Mouse (Mus musculus) midbrain, postnatal 0 days (tissue): ENCODE results near the gene Tnfrsf12a. TPM values are rescaled to one million over a fixed set of nuclear protein-coding genes. Genes with fewer than 3 reads are reported as not detected.

Experiments used
- ATAC-seq: fragments of 200-750 bp; cut with Nextera tagmentation; 2 replicates; pipeline ENCODE4 v1.8.0; 2017; ENCODE audit warnings: moderate number of reproducible peaks, mild to moderate bottlenecking, moderate TSS enrichment, moderate library complexity; ENCODE audit not compliant: low FRiP score
- DNase-seq: peaks from one replicate; pipeline ENCODE4 v3.0.0-alpha.2; 2015; ENCODE audit warnings: low spot score
- H3K27ac ChIP-seq: fragments of 300-500 bp; sonication (generic); 2 replicates; pipeline ENCODE4 v1.5.1; 2014; ENCODE audit warnings: low read depth, mild to moderate bottlenecking, low read length, mixed read lengths
- H3K27me3 ChIP-seq: fragments of 300-500 bp; sonication (generic); 2 replicates; pipeline ENCODE4 v1.6.1; 2014; ENCODE audit warnings: low read length, control low read depth, mixed read lengths; ENCODE audit not compliant: insufficient read depth
- H3K36me3 ChIP-seq: fragments of 300-500 bp; sonication (generic); 2 replicates; pipeline ENCODE4 v1.6.1; 2014; ENCODE audit warnings: low read length, control low read depth, mixed read lengths; ENCODE audit not compliant: insufficient read depth
- H3K4me1 ChIP-seq: fragments of 300-500 bp; sonication (generic); 2 replicates; pipeline ENCODE4 v1.6.1; 2014; ENCODE audit warnings: mild to moderate bottlenecking, control low read depth, antibody characterized with exemption, low read length, mixed read lengths; ENCODE audit not compliant: insufficient read depth
- H3K4me2 ChIP-seq: fragments of 300-500 bp; sonication (generic); 2 replicates; pipeline ENCODE4 v1.6.1; 2014; ENCODE audit warnings: low read depth, mild to moderate bottlenecking, low read length, mixed read lengths; ENCODE audit not compliant: poor library complexity, severe bottlenecking
- H3K4me3 ChIP-seq: fragments of 300-500 bp; sonication (generic); 2 replicates; pipeline ENCODE4 v1.5.1; 2014; ENCODE audit warnings: low read depth, mild to moderate bottlenecking, low read length, moderate library complexity
- H3K9ac ChIP-seq: fragments of 300-500 bp; sonication (generic); replicated peaks from 2 replicates; pipeline ENCODE4 v1.6.1; 2014; ENCODE audit warnings: mild to moderate bottlenecking, low read length, moderate library complexity, mixed read lengths; ENCODE audit not compliant: poor library complexity, severe bottlenecking
- H3K9me3 ChIP-seq: fragments of 300-500 bp; sonication (generic); 2 replicates; pipeline ENCODE4 v1.6.1; 2016; ENCODE audit warnings: low read length, control low read depth
- CTCF ChIP-seq: IDR thresholded peaks from 2 replicates; pipeline ENCODE4 v1.5.1; 2016; ENCODE audit warnings: antibody characterized with exemption, mild to moderate bottlenecking
- WGBS: fragments of 180-500 bp; shearing (Covaris S2); extraction: QIAGEN DNeasy Blood & Tissue Kit; methylation state at CpG from one replicate; pipeline ENCODE4 v1.1.7; 2014; 5-methylcytosine and 5-hydroxymethylcytosine counted together
- polyA plus RNA-seq: library from polyadenylated mRNA; unstranded; fragments of >200 nt; fragmentation: Nextera tagmentation; extraction: Ambion mirVana; gene quantifications from 2 replicates; pipeline ENCODE4 v1.2.1, GENCODE M21; 2015
- total RNA-seq: library from RNA; depleted of rRNA; stranded (reverse); fragments of >200 nt; gene quantifications from 2 replicates; pipeline ENCODE4 v1.2.3, GENCODE M21; 2014

Tnfrsf12a gene
- total and polyA plus RNA-seq, 2 experiments from 2014 or later = 3.3 to 3.9 TPM

DNA sequence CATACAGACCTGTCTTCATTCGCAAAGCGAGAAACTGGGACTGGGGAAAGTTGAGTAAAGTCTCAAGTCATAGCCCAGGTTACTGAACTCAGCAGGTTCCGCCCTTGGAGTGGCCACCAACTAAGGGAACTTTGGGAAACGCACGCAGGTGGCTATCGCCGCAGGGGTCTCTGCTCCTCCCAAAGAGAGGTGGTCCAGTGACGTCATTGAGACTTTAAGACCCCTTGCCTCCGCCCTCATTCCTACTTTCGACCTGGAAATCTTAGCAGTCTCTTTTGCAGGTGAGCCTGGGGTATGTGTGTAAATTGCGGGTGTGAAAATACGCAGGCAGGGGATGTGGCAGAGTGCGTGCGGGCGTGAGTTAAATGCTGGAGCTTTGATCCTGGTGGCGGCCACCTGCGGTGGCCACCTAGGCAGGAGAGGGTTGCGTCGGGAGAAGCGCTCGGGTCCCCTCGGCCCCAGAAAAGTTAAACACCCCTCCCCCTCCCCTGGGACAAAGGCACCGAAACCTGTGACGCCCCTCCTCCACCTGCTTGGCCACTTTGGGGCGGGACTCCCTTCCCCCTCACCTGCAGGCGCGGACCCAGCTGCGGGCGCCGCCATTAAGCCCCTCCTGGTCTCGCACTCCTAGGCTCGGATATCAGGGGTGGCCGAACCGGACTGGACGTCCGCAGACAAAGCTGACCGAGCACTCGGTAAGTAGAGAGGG lies 2.0 kb upstream of the Tnfrsf12a start, which contains the start of gene Cldn6:
TSS of gene Cldn6 (plus strand) at position 123 of the 709 bp plus-strand sequence.
- peak within 1 kb of the TSS; percentile 19; the same call in 1 of the 2 replicates for H3K4me3 ChIP-seq
- no peaks in the 10 kb centered on the region for H3K36me3 ChIP-seq
- H3K4me1 ChIP-seq = peaks cover 13% of the 10 kb centered on the region
- whole genome bisulfite sequencing = 2% methylated on average over 38 of the region's 38 CpGs
- no peaks in the 10 kb centered on the region for H3K9me3 ChIP-seq
- DNase-seq = no peak
- H3K27me3 ChIP-seq = peaks cover 42% of the 10 kb centered on the region
- no peak for ATAC-seq
- peak within 1 kb of the TSS; percentile 39; the same call in 1 of the 2 replicates for H3K4me2 ChIP-seq
- no peak for TF ChIP-seq CTCF
- no peak within 1 kb of the TSS for H3K9ac ChIP-seq
- H3K27ac ChIP-seq = no peak within 1 kb of the TSS

- ATAC-seq (no peak), DNase-seq (no peak)
- Histone ChIP-seq H3K4me1 (peaks cover 19% of the 10 kb centered on the region), H3K4me2 (peak overlapping the region; percentile 96), H3K4me3 (peak overlapping the region; percentile 43), H3K27me3 (peaks cover 28% of the 10 kb centered on the region), H3K9me3 (no peaks in the 10 kb centered on the region), H3K27ac (no peak overlapping the region), H3K9ac (peak overlapping the region; percentile 42), H3K36me3 (no peaks in the 10 kb centered on the region)
- no peak for TF ChIP-seq CTCF
- 2% methylated on average over 36 of the region's 37 CpGs for WGBS
These were observed 716 bp downstream of the Tnfrsf12a start for GRCm38 (mm10) chr17:23676473-23677031.

- Histone ChIP-seq H3K9ac (no peak overlapping the region; the same call in 1 of the 2 replicates), H3K4me1 (peaks cover 19% of the 10 kb centered on the region), H3K27ac (no peak overlapping the region), H3K36me3 (no peaks in the 10 kb centered on the region), H3K4me3 (peak overlapping the region; percentile 43; the same call in 1 of the 2 replicates), H3K9me3 (no peaks in the 10 kb centered on the region), H3K27me3 (peaks cover 20% of the 10 kb centered on the region), H3K4me2 (peak overlapping the region; percentile 96)
- WGBS = 20% methylated on average over 15 of the region's 15 CpGs
- ATAC-seq (no peak), DNase-seq (no peak)
- TF ChIP-seq CTCF = peak; percentile 27; the same call in 1 of the 2 replicates
These were observed 1.5 kb downstream of the Tnfrsf12a start for GRCm38 (mm10) chr17:23675564-23676281.

DNA sequence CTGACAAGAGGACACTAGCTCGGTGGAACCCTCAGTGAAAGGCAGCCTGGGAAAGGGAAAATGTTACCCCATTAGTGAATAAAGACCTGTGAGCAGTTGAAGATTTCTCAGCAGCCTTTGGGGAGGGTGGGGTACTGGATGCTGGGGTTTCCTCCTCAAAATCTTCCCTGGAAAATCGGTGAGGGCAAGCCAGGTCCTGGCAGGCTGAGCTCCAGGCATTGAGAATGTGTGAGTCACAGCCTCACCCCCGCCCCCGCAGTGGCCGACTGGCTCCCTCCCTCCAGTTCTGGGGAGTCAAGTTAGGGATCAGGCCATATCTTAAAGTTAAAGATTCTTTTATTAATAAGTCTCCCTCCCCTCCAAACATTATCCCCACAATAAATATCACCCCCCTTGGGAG lies 2.1 kb downstream of the Tnfrsf12a start:
- ATAC-seq (no peak), DNase-seq (no peak)
- H3K4me1 ChIP-seq = peaks cover 19% of the 10 kb centered on the region
- H3K4me2 ChIP-seq = peak overlapping the region; percentile 79; the same call in 1 of the 2 replicates
- no peaks in the 10 kb centered on the region for H3K36me3 ChIP-seq
- 55% methylated on average over 5 of the region's 5 CpGs for WGBS
- H3K27me3 ChIP-seq = peaks cover 14% of the 10 kb centered on the region
- peak overlapping the region; percentile 59; the same call in 1 of the 2 replicates for H3K4me3 ChIP-seq
- H3K9me3 ChIP-seq = no peaks in the 10 kb centered on the region
- no peak overlapping the region for H3K27ac ChIP-seq
- TF ChIP-seq CTCF = no peak
- H3K9ac ChIP-seq = no peak overlapping the region

DNA sequence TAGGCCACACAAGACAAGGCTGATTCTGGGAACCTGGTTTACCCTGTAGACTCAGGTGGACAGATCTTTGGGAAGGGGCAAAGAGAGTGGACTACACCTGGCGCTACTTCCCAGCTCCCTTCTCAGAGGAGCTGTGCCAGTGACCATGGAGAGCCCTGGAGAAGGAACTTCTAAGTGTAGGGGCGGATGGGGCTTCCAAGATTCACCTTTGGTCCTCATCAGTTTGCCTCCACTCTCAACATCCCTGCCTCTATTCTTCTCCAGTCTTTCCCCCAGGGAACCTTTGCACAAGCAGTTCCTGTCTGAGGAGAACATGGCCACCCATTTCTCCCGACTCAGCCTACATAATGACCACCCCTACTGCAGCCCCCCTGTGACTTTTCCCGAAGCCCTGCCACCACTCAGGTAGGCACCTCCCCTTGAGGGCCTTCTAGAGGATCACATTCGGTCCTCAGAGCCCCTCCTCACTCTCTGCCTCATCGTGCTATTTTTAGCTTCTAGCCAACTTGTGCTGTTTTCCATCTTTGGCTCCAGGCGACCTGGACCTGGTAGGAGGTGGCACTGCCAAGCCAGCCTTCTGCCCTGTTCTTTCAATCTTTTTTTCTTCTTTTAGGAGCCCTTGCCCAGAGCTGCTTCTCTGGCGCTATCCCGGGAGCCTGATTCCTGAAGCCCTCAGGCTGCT lies 2.9 kb downstream of the Tnfrsf12a start:
- peaks cover 17% of the 10 kb centered on the region for H3K4me1 ChIP-seq

More for the DNA sequence above, 2.9 kb downstream of the Tnfrsf12a start:
- Histone ChIP-seq H3K9me3 (no peaks in the 10 kb centered on the region), H3K36me3 (peaks cover 4% of the 10 kb centered on the region), H3K9ac (peak overlapping the region; percentile 69), H3K27ac (peak overlapping the region; percentile 72), H3K4me2 (peak overlapping the region; percentile 79), H3K4me3 (peak overlapping the region; percentile 59), H3K27me3 (peaks cover 7% of the 10 kb centered on the region)
- 34% methylated on average over 9 of the region's 9 CpGs for WGBS
- TF ChIP-seq CTCF = no peak
- no peak for DNase-seq
- no peak for ATAC-seq
